Mouse (Mus musculus) spleen, adult 2 months (tissue): ENCODE measurements around the gene Cep131. TPM values are rescaled to one million over a fixed set of nuclear protein-coding genes. Genes with fewer than 3 reads are reported as not detected.

ENCODE experiments used
- DNase-seq, 2 experiments: peaks; one replicate each; pipeline versions ENCODE4 v3.0.0 to v3.0.0-alpha.2; 2012 to 2021; ENCODE audit warnings: low spot score in 2 of 2, low read depth in 1 of 2
- H3K27ac ChIP-seq: fragments of 200-500 bp; 2 replicates; pipeline ENCODE4 v1.5.1; 2012; ENCODE audit warnings: low read length, inconsistent platforms; ENCODE audit not compliant: insufficient read depth
- H3K27me3 ChIP-seq: fragments of 200-500 bp; 2 replicates; pipeline ENCODE4 v1.6.1; 2012; ENCODE audit warnings: mild to moderate bottlenecking, moderate library complexity, low read length, inconsistent platforms; ENCODE audit not compliant: control insufficient read depth, insufficient read depth
- H3K36me3 ChIP-seq: fragments of 200-500 bp; 2 replicates; pipeline ENCODE4 v1.6.1; 2012; ENCODE audit warnings: mild to moderate bottlenecking, low read length, inconsistent platforms; ENCODE audit not compliant: control insufficient read depth, insufficient read depth
- H3K4me1 ChIP-seq: fragments of 200-500 bp; 2 replicates; pipeline ENCODE4 v1.6.1; 2011; ENCODE audit warnings: inconsistent platforms; ENCODE audit not compliant: control insufficient read depth, insufficient read depth, insufficient read length
- H3K4me3 ChIP-seq: fragments of 200-500 bp; 2 replicates; pipeline ENCODE4 v1.5.1; 2011; ENCODE audit warnings: mild to moderate bottlenecking, inconsistent platforms; ENCODE audit not compliant: insufficient read depth, insufficient read length; ENCODE audit errors: extremely low read depth
- CTCF ChIP-seq: fragments of 200-500 bp; IDR thresholded peaks from 2 replicates; pipeline ENCODE4 v1.5.1; 2011; ENCODE audit warnings: mild to moderate bottlenecking, inconsistent platforms; ENCODE audit not compliant: insufficient read depth, insufficient read length, insufficient replicate concordance; ENCODE audit errors: extremely low read depth
- POLR2A ChIP-seq: fragments of 200-500 bp; IDR thresholded peaks from 2 replicates; pipeline ENCODE4 v1.6.1; 2011; ENCODE audit warnings: low read depth, low read length, inconsistent platforms
- WGBS: fragments of 180-500 bp; shearing (Covaris S2); methylation state at CpG from one replicate; pipeline ENCODE4 v1.1.7; 2018; 5-methylcytosine and 5-hydroxymethylcytosine counted together
- polyA plus RNA-seq: library from polyadenylated mRNA; depleted of rRNA; stranded (reverse); fragments of >200 nt; gene quantifications from 2 replicates; pipeline ENCODE4 v1.2.3, GENCODE M21; 2012

Cep131 gene
- polyA plus RNA-seq, 1 experiment: 4.5 TPM

DNA sequence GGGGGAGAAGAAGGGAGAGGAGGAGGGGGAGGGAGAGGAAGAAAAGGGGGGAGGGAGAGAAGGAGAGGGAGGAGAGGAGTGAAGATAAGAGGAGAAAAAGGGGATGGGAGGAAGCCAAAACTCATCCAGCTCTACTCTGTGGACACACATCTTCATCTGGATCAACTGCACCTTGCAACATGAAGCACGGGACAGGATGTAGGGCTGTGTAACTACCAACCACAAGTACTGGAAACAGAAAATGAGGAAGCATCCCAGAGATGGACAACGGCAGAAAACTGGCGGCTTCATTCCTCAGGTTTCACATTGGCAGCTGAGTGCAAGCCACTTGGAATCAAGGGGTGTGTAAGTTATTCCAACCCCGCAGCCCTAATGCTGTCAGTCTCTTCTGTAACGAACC is 51.9 kb downstream of the Cep131 start:
- no peak for DNase-seq
- no peak overlapping the region for H3K4me3 ChIP-seq
- no peaks in the 10 kb centered on the region for H3K27me3 ChIP-seq
- H3K27ac ChIP-seq: no peak overlapping the region
- no peaks in the 10 kb centered on the region for H3K4me1 ChIP-seq
- WGBS: 44% methylated on average over 5 of the region's 5 CpGs
- TF ChIP-seq POLR2A: no peak
- no peaks in the 10 kb centered on the region for H3K36me3 ChIP-seq

DNA sequence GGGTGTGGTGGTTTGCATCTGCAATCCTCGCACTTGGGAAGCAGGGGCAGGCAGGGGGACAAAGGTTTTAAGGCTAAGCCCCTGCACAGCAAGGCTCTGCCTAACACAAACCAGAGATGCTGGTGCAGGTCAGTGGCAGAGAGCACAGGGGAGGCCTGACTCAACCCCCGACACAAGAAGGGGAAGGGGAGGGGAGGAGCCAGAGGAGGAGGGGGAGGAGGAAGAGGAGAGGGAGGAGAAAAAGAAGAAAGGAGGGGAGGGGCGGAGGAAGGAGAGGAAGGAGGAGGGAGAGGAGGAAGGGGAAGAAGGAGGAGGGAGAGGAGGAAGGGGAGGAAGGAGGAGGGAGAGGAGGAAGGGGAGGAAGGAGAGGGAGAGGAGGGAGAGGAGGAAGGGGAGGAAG is 52.3 kb downstream of the Cep131 start:
- no peaks in the 10 kb centered on the region for H3K4me1 ChIP-seq
- H3K36me3 ChIP-seq: no peaks in the 10 kb centered on the region
- no peaks in the 10 kb centered on the region for H3K27me3 ChIP-seq
- no peak for TF ChIP-seq POLR2A
- no peak for TF ChIP-seq CTCF
- H3K4me3 ChIP-seq: no peak overlapping the region
- DNase-seq: no peak
- H3K27ac ChIP-seq: no peak overlapping the region
- 47% methylated on average over 3 of the region's 3 CpGs for WGBS

- H3K4me3 ChIP-seq: no peak overlapping the region
- H3K4me1 ChIP-seq: no peaks in the 10 kb centered on the region
- DNase-seq: no peak
- 91% methylated on average over 3 of the region's 3 CpGs for WGBS
- no peak overlapping the region for H3K27ac ChIP-seq
- no peaks in the 10 kb centered on the region for H3K27me3 ChIP-seq
- no peak for TF ChIP-seq POLR2A
- no peak for TF ChIP-seq CTCF
- H3K36me3 ChIP-seq: no peaks in the 10 kb centered on the region
These were observed 53.2 kb downstream of the Cep131 start for GRCm38 (mm10) chr11:120033473-120033872.

- Histone ChIP-seq H3K36me3 (no peaks in the 10 kb centered on the region), H3K4me3 (no peak overlapping the region), H3K27me3 (no peaks in the 10 kb centered on the region), H3K27ac (no peak overlapping the region), H3K4me1 (no peaks in the 10 kb centered on the region)
- no peak for TF ChIP-seq CTCF
- no peak for TF ChIP-seq POLR2A
- WGBS: 91% methylated on average over 8 of the region's 8 CpGs
- no peak for DNase-seq
These were observed 54.6 kb downstream of the Cep131 start for GRCm38 (mm10) chr11:120032052-120032451.

DNA sequence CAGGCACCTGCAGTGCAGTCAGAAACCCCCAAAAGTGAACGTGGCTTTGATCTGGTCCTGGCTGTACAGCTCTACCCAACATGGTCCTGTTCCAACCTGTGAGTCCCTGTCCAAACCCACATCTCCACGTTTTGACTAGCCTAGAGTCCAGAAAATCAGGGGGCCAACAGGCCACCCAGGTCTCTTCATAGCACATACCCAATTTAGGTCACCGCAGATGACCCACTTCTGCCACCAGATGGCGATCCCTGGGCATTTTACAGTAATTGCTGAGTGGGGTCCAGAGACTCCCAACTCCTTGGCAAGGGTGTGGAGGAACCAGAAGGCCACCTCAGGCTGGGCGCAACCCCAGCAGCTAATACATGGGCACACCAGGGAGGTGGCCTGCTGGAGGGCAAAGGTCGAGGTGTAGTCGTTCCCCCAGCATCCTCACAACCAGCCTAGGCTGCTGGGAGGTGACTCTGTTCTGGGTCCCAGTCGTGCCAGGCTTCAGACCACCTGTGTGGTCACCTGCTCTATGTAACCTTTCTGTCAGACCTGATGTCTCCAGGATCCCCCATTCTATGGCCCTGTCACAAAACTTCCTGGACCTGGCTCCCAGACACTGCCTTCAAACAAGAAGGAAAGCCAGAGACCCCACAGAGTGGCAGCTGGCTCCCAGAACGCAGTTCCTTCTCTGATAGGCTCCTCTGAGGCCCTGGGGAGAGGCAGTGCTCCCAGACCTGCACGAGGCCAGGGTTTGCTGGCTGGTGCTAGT is 56.3 kb downstream of the Cep131 start:
- Histone ChIP-seq H3K4me1 (no peaks in the 10 kb centered on the region), H3K27ac (no peak overlapping the region), H3K4me3 (no peak overlapping the region), H3K36me3 (no peaks in the 10 kb centered on the region), H3K27me3 (no peaks in the 10 kb centered on the region)
- no peak for TF ChIP-seq POLR2A
- TF ChIP-seq CTCF: peak; percentile 24; the same call in 1 of the 2 replicates
- no peak for DNase-seq
- 42% methylated on average over 10 of the region's 10 CpGs for WGBS

DNA sequence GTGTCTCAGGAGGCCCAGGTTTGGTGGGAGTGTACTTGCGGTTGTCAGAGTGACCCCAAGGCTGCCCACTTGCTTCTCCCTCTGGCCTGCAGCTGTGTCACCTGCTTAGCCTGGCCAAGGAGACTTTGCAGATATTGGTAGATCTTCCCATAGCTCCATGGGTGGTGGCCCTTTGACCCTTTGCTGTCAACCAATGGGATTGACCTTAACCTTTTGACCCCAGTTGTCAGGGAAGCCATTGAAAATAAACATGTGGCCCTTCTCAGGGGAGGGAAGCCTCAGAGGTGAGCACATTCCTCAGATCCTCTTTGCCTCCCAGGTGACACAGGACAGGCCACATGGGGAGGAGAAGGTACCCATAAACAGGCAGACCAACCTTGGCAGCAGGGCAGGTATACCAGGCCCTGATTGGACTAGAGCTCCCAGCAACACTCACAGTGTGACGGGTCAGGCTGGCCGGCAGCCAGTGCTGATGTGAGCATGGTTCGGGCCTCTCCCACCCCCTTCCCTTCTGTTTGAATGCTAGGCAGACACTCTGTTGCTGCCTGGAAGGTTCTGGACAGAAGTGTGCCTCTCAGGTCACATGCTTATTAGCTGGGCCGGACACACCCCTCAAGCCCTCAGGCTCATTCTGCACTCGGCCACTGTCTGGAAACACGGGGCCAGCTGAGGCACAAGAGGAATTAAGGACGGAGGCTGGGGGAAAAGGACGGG is 57.0 kb downstream of the Cep131 start:
- no peak for TF ChIP-seq POLR2A
- TF ChIP-seq CTCF: no peak
- Histone ChIP-seq H3K27me3 (no peaks in the 10 kb centered on the region), H3K4me3 (no peak overlapping the region), H3K27ac (no peak overlapping the region), H3K36me3 (no peaks in the 10 kb centered on the region), H3K4me1 (no peaks in the 10 kb centered on the region)
- WGBS: 74% methylated on average over 9 of the region's 9 CpGs
- DNase-seq: no peak
